Mouse (Mus musculus) forebrain, embryonic 10.5 days (tissue): ENCODE measurements at regions not wholly inside any gene's neighbourhood (a gene's known extent, or its start where the extent isn't known, plus 50 kb on each side); places are given as distances from the start of the nearest gene placed in this dataset.

Source experiments
- DNase-seq: peaks from one replicate; pipeline ENCODE4 v3.0.0-alpha.2; 2017; ENCODE audit warnings: low spot score; ENCODE audit errors: extremely low spot score
- H3K27ac ChIP-seq: fragments of 300-500 bp; sonication (generic); 2 replicates; pipeline ENCODE4 v1.5.1; 2016; ENCODE audit warnings: mild to moderate bottlenecking
- H3K27me3 ChIP-seq: fragments of 300-500 bp; sonication (generic); 2 replicates; pipeline ENCODE4 v1.6.1; 2016; ENCODE audit warnings: mild to moderate bottlenecking; ENCODE audit not compliant: poor library complexity, severe bottlenecking
- H3K36me3 ChIP-seq: fragments of 300-500 bp; sonication (generic); replicated peaks from 2 replicates; pipeline ENCODE4 v1.6.1; 2016; ENCODE audit warnings: mild to moderate bottlenecking, moderate library complexity
- H3K4me1 ChIP-seq: fragments of 300-500 bp; sonication (generic); 2 replicates; pipeline ENCODE4 v1.6.1; 2016
- H3K4me3 ChIP-seq: fragments of 300-500 bp; sonication (generic); 2 replicates; pipeline ENCODE4 v1.5.1; 2016; ENCODE audit warnings: mild to moderate bottlenecking, moderate library complexity
- H3K9me3 ChIP-seq: fragments of 300-500 bp; sonication (generic); 2 replicates; pipeline ENCODE4 v1.6.1; 2016; ENCODE audit warnings: mild to moderate bottlenecking, moderate library complexity
- WGBS: fragments of 180-500 bp; shearing (Covaris S2); methylation state at CpG from one replicate; pipeline ENCODE4 v1.1.7; 2016; 5-methylcytosine and 5-hydroxymethylcytosine counted together

- WGBS, result 94% methylated on average over 4 of the region's 4 CpGs
- Histone ChIP-seq H3K9me3 (no peaks in the 10 kb centered on the region), H3K36me3 (no peaks in the 10 kb centered on the region), H3K4me3 (no peak overlapping the region), H3K4me1 (no peaks in the 10 kb centered on the region), H3K27ac (no peak overlapping the region), H3K27me3 (no peaks in the 10 kb centered on the region)
- DNase-seq, result no peak
These were observed 55.1 kb upstream of the Galnt15 start for GRCm38 (mm10) chr14:31973702-31974101.

- Histone ChIP-seq H3K9me3 (no peaks in the 10 kb centered on the region), H3K27ac (no peak overlapping the region), H3K4me1 (no peaks in the 10 kb centered on the region), H3K27me3 (no peaks in the 10 kb centered on the region), H3K36me3 (no peaks in the 10 kb centered on the region), H3K4me3 (no peak overlapping the region)
- DNase-seq, result no peak
- 84% methylated on average over 4 of the region's 4 CpGs for WGBS
These were observed 50.6 kb upstream of the Galnt15 start for GRCm38 (mm10) chr14:31978196-31978595.

GRCm38 (mm10) chr14:31978690-31979089 lies 50.1 kb upstream of the Galnt15 start:
- Histone ChIP-seq H3K4me1 (no peaks in the 10 kb centered on the region), H3K9me3 (no peaks in the 10 kb centered on the region), H3K36me3 (no peaks in the 10 kb centered on the region), H3K27me3 (no peaks in the 10 kb centered on the region), H3K27ac (no peak overlapping the region), H3K4me3 (no peak overlapping the region)
- 78% methylated on average over 3 of the region's 3 CpGs for WGBS
- no peak for DNase-seq
